Mouse (Mus musculus): ENCODE results near the gene Usp34. TPM values are rescaled to one million over a fixed set of nuclear protein-coding genes. Genes with fewer than 3 reads are reported as not detected.
A peak's percentile ranks its signal among the peaks of the same experiment; 100 is the strongest.
"Not testable (repeated sequence)": the region's sequence is repeated elsewhere in the genome, so short reads cannot be mapped to it uniquely, and the experiment has no call there.

Gene Usp34
- total and polyA plus RNA-seq, 2 experiments from 2014 or later = 26.7 to 95.2 TPM

DNA sequence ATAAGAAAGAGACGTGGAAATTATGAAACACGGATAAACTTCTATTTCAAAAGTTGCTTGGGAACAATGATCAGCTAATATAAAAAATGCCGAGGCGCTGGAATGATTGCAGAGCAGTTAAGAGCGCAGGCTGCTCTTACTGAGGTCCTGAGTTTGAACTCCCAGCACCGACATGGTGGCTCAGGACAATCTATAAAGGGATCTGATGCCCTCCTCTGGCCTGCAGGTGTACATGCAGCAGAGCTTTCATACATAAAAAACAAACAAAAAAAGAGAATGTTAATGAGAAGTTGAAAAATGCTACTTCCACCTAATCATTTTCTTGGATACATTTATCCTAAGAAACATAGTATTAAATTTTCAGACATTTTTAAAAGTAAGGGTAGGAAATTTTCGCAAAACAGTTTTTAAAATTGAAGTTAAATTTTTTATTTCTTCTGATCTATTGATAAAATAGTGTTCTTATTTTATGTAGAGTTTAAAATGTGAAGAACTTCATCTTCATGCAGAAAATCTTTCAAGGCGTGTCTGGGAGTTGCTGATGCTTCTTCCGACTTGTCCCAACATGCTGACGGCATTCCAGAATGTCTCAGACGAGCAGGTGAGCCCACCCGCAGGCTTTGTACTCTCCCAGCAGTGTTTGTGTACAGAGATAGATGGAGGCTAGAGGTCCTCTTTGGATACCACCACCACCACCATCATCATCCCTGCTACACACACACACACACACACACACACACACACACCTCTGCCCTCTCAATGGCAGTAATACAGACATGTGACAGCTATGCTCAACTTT lies 94.5 kb downstream of the Usp34 start:
- DNase-seq (ENCODE audit: low spot score) = peak; percentile 5
- peak; percentile 34 for TF ChIP-seq CTCF (IDR thresholded peaks at IDR 0.05; ENCODE audit: low read depth)
- Histone ChIP-seq H3K27ac (no peak overlapping the region), H3K27me3 (ENCODE audit: insufficient read depth, low read length) (no peaks in the 10 kb centered on the region), H3K4me3 (ENCODE audit: low read length) (no peak overlapping the region), H3K4me1 (ENCODE audit: insufficient read depth, low read length) (no peaks in the 10 kb centered on the region), H3K36me3 (ENCODE audit: insufficient read depth, low read length) (peaks cover 19% of the 10 kb centered on the region), H3K9me3 (ENCODE audit: low read length) (no peaks in the 10 kb centered on the region), H3K4me2 (ENCODE audit: low read depth, low read length) (no peak overlapping the region), H3K9ac (replicated peaks; ENCODE audit: low read length) (no peak overlapping the region)
- ATAC-seq = no peak
- WGBS = 90% methylated on average over 12 of the region's 12 CpGs

DNA sequence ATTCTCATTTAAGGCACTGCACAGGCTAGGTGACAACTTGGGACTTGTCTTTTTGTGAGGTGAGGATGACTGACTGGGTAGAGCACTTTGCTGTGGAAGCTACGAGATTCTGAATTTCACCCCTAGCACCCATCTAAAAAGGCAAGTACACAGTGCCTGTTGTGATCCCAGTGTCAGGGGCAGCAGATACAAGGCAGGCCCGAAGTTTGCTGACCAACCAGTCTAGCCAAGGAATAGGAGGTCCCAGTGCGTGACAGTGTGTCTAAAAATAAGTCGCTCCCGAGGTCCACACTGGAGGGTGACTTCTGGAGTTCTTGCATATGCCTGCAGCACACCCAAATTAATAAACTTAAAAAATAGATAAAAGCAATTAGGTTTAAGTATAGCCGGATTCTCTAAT lies 121.6 kb downstream of the Usp34 start:
- Histone ChIP-seq H3K27ac (no peak overlapping the region), H3K27me3 (ENCODE audit: insufficient read depth, low read length) (no peaks in the 10 kb centered on the region), H3K9ac (replicated peaks; ENCODE audit: low read length) (no peak overlapping the region), H3K9me3 (ENCODE audit: low read length) (no peaks in the 10 kb centered on the region), H3K4me2 (ENCODE audit: low read depth, low read length) (no peak overlapping the region), H3K4me1 (ENCODE audit: insufficient read depth, low read length) (no peaks in the 10 kb centered on the region), H3K4me3 (ENCODE audit: low read length) (no peak overlapping the region), H3K36me3 (ENCODE audit: insufficient read depth, low read length) (peaks cover 34% of the 10 kb centered on the region)
- no peak for TF ChIP-seq CTCF (IDR thresholded peaks at IDR 0.05; ENCODE audit: low read depth)
- DNase-seq (ENCODE audit: low spot score) = no peak
- 94% methylated on average over 6 of the region's 6 CpGs for WGBS
- ATAC-seq = no peak

GRCm38 (mm10) chr11:23430013-23430412 lies 123.3 kb downstream of the Usp34 start:
- no peaks in the 10 kb centered on the region for H3K27me3 ChIP-seq (ENCODE audit: insufficient read depth, low read length)
- WGBS = 94% methylated on average over 2 of the region's 2 CpGs
- ATAC-seq = no peak
- no peak overlapping the region for H3K9ac ChIP-seq (replicated peaks; ENCODE audit: low read length)
- no peak overlapping the region for H3K27ac ChIP-seq
- H3K9me3 ChIP-seq (ENCODE audit: low read length) = no peaks in the 10 kb centered on the region
- no peaks in the 10 kb centered on the region for H3K4me1 ChIP-seq (ENCODE audit: insufficient read depth, low read length)
- no peak overlapping the region for H3K4me3 ChIP-seq (ENCODE audit: low read length)
- DNase-seq (ENCODE audit: low spot score) = no peak
- H3K36me3 ChIP-seq (ENCODE audit: insufficient read depth, low read length) = peaks cover 45% of the 10 kb centered on the region
- no peak for TF ChIP-seq CTCF (IDR thresholded peaks at IDR 0.05; ENCODE audit: low read depth)
- H3K4me2 ChIP-seq (ENCODE audit: low read depth, low read length) = no peak overlapping the region

DNA sequence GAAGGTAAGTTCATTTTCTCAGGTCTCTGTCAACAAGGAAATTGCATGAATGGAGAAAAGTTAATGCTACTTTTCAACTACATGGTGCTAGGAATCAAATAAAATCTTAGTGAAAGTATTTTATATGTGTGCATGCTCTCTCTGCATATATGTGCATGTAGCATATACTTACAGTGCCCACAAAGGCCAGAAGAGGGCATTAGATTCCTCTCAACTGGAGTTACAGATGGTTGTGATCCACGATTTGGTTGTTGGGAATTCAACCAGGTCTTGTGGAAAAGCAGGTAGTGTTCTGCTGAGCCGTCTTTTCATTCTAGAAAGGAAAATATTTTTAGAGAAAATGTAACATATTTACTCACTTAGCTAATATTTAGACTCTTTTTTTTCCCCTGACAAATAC lies 129.4 kb downstream of the Usp34 start:
- H3K4me2 ChIP-seq (ENCODE audit: low read depth, low read length) = no peak overlapping the region
- ATAC-seq = no peak
- no peaks in the 10 kb centered on the region for H3K27me3 ChIP-seq (ENCODE audit: insufficient read depth, low read length)
- no peak overlapping the region for H3K4me3 ChIP-seq (ENCODE audit: low read length)
- no peaks in the 10 kb centered on the region for H3K4me1 ChIP-seq (ENCODE audit: insufficient read depth, low read length)
- no peaks in the 10 kb centered on the region for H3K9me3 ChIP-seq (ENCODE audit: low read length)
- WGBS = 79% methylated on average over 2 of the region's 2 CpGs
- DNase-seq (ENCODE audit: low spot score) = no peak
- TF ChIP-seq CTCF (IDR thresholded peaks at IDR 0.05; ENCODE audit: low read depth) = 0 out of 2 replicates have a peak, but pooled peaks have one; percentile 10
- H3K36me3 ChIP-seq (ENCODE audit: insufficient read depth, low read length) = peaks cover 46% of the 10 kb centered on the region
- no peak overlapping the region for H3K27ac ChIP-seq
- no peak overlapping the region for H3K9ac ChIP-seq (replicated peaks; ENCODE audit: low read length)

DNA sequence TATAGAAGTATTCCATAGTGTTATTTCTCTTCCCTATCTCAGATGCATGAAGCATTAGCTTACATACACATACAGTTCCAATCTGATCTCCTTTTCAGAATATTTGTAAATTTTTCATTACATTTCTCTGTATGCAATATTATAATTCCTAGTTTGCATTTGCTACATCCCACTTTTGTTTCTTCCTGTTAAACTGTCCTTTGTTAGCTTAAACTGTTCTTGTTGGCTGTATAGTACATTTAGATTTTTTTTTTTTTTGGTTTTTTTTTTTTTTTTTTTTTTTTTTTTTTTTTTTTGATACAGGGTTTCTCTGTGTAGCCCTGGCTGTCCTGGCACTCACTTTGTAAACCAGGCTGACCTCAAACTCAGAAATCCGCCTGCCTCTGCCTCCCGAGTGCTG lies 159.2 kb downstream of the Usp34 start:
- H3K4me1 ChIP-seq (ENCODE audit: insufficient read depth, low read length); H3K27me3 ChIP-seq (ENCODE audit: insufficient read depth, low read length); DNase-seq (ENCODE audit: low spot score); H3K4me3 ChIP-seq (ENCODE audit: low read length); H3K9ac ChIP-seq (replicated peaks; ENCODE audit: low read length); ATAC-seq; H3K9me3 ChIP-seq (ENCODE audit: low read length); H3K4me2 ChIP-seq (ENCODE audit: low read depth, low read length); H3K27ac ChIP-seq: not testable (repeated sequence)
- 93% methylated on average over 2 of the region's 2 CpGs for WGBS
- H3K36me3 ChIP-seq (ENCODE audit: insufficient read depth, low read length) = peaks cover 25% of the 10 kb centered on the region

- Histone ChIP-seq H3K4me1 (ENCODE audit: insufficient read depth, low read length) (no peaks in the 10 kb centered on the region), H3K9me3 (ENCODE audit: low read length) (no peaks in the 10 kb centered on the region), H3K36me3 (ENCODE audit: insufficient read depth, low read length) (peaks cover 73% of the 10 kb centered on the region), H3K27ac (no peak overlapping the region), H3K27me3 (ENCODE audit: insufficient read depth, low read length) (no peaks in the 10 kb centered on the region), H3K9ac (replicated peaks; ENCODE audit: low read length) (no peak overlapping the region), H3K4me2 (ENCODE audit: low read depth, low read length) (no peak overlapping the region), H3K4me3 (ENCODE audit: low read length) (no peak overlapping the region)
- TF ChIP-seq CTCF (IDR thresholded peaks at IDR 0.05; ENCODE audit: low read depth) = no peak
- 91% methylated on average over 1 of the region's 1 CpGs for WGBS
- no peak for DNase-seq (ENCODE audit: low spot score)
- ATAC-seq = no peak
Observed at GRCm38 (mm10) chr11:23489955-23490354, 183.3 kb downstream of the Usp34 start.

GRCm38 (mm10) chr11:23492048-23492790 lies 185.5 kb downstream of the Usp34 start:
- 88% methylated on average over 4 of the region's 4 CpGs for WGBS
- no peak for ATAC-seq
- DNase-seq (ENCODE audit: low spot score) = no peak

More at GRCm38 (mm10) chr11:23492048-23492790, 185.5 kb downstream of the Usp34 start:
- H3K27me3 ChIP-seq (ENCODE audit: insufficient read depth, low read length) = no peaks in the 10 kb centered on the region
- peaks cover 58% of the 10 kb centered on the region for H3K36me3 ChIP-seq (ENCODE audit: insufficient read depth, low read length)
- no peak overlapping the region for H3K27ac ChIP-seq
- H3K4me1 ChIP-seq (ENCODE audit: insufficient read depth, low read length) = peaks cover 13% of the 10 kb centered on the region
- no peak overlapping the region for H3K9ac ChIP-seq (replicated peaks; ENCODE audit: low read length)
- no peak for TF ChIP-seq CTCF (IDR thresholded peaks at IDR 0.05; ENCODE audit: low read depth)
- H3K4me2 ChIP-seq (ENCODE audit: low read depth, low read length) = no peak overlapping the region
- H3K4me3 ChIP-seq (ENCODE audit: low read length) = no peak overlapping the region
- no peaks in the 10 kb centered on the region for H3K9me3 ChIP-seq (ENCODE audit: low read length)
